Mouse (Mus musculus) neural tube, embryonic 11.5 days (tissue): ENCODE results near the gene Foxp1. TPM values are rescaled to one million over a fixed set of nuclear protein-coding genes. Genes with fewer than 3 reads are reported as not detected.

Experiments used
- ATAC-seq: fragments of 200-750 bp; cut with Nextera tagmentation; 2 replicates; pipeline ENCODE4 v1.8.0; 2017; ENCODE audit warnings: moderate number of reproducible peaks, mild to moderate bottlenecking, moderate TSS enrichment, moderate library complexity; ENCODE audit not compliant: insufficient read depth, low FRiP score, low TSS enrichment
- DNase-seq: peaks from one replicate; pipeline ENCODE4 v3.0.0-alpha.2; 2015; ENCODE audit warnings: low spot score
- H3K27ac ChIP-seq: fragments of 300-500 bp; sonication (generic); 2 replicates; pipeline ENCODE4 v1.5.1; 2014; ENCODE audit warnings: low read depth, mild to moderate bottlenecking, low read length
- H3K27me3 ChIP-seq: fragments of 300-500 bp; sonication (generic); 2 replicates; pipeline ENCODE4 v1.6.1; 2014; ENCODE audit warnings: mild to moderate bottlenecking, low read length, mixed read lengths; ENCODE audit not compliant: control insufficient read depth, insufficient read depth
- H3K36me3 ChIP-seq: fragments of 300-500 bp; sonication (generic); 2 replicates; pipeline ENCODE4 v1.6.1; 2014; ENCODE audit warnings: mild to moderate bottlenecking, low read length, moderate library complexity, mixed read lengths; ENCODE audit not compliant: control insufficient read depth, insufficient read depth
- H3K4me1 ChIP-seq: fragments of 300-500 bp; sonication (generic); 2 replicates; pipeline ENCODE4 v1.6.1; 2014; ENCODE audit warnings: low read length, mixed read lengths; ENCODE audit not compliant: control insufficient read depth, insufficient read depth
- H3K4me2 ChIP-seq: fragments of 300-500 bp; sonication (generic); 2 replicates; pipeline ENCODE4 v1.6.1; 2014; ENCODE audit warnings: low read depth, mild to moderate bottlenecking, moderate library complexity
- H3K4me3 ChIP-seq: fragments of 300-500 bp; sonication (generic); 2 replicates; pipeline ENCODE4 v1.5.1; 2014; ENCODE audit warnings: low read depth, low read length
- H3K9ac ChIP-seq: fragments of 300-500 bp; sonication (generic); 2 replicates; pipeline ENCODE4 v1.6.1; 2014; ENCODE audit warnings: mild to moderate bottlenecking, low read length
- H3K9me3 ChIP-seq: fragments of 300-500 bp; sonication (generic); 2 replicates; pipeline ENCODE4 v1.6.1; 2016; ENCODE audit warnings: low read length; ENCODE audit not compliant: control insufficient read depth
- WGBS: fragments of 180-500 bp; shearing (Covaris S2); extraction: QIAGEN DNeasy Blood & Tissue Kit; methylation state at CpG from one replicate; pipeline ENCODE4 v1.1.7; 2014; 5-methylcytosine and 5-hydroxymethylcytosine counted together
- polyA plus RNA-seq: library from polyadenylated mRNA; unstranded; fragments of >200 nt; fragmentation: Nextera tagmentation; extraction: Ambion mirVana; gene quantifications from 2 replicates; pipeline ENCODE4 v1.2.1, GENCODE M21; 2014

Gene Foxp1
- polyA plus RNA-seq, 1 experiment from 2014 or later, result 116 TPM

- Histone ChIP-seq H3K27me3 (no peaks in the 10 kb centered on the region), H3K9me3 (no peaks in the 10 kb centered on the region; the same call in 1 of the 2 replicates), H3K4me2 (no peak overlapping the region), H3K4me3 (no peak overlapping the region), H3K4me1 (peaks cover 9% of the 10 kb centered on the region; the same call in 1 of the 2 replicates), H3K36me3 (peaks cover 6% of the 10 kb centered on the region), H3K9ac (no peak overlapping the region), H3K27ac (no peak overlapping the region)
- no peak for ATAC-seq
- 70% methylated on average over 9 of the region's 9 CpGs for WGBS
- no peak for DNase-seq
These were observed 448.9 kb downstream of the Foxp1 start for GRCm38 (mm10) chr6:99073303-99074271.

- no peak overlapping the region for H3K4me2 ChIP-seq
- H3K9ac ChIP-seq, result no peak overlapping the region
- no peak overlapping the region for H3K27ac ChIP-seq
- H3K36me3 ChIP-seq, result peaks cover 6% of the 10 kb centered on the region
- H3K4me1 ChIP-seq, result peaks cover 9% of the 10 kb centered on the region
- no peak overlapping the region for H3K4me3 ChIP-seq
- ATAC-seq, result no peak
- no peaks in the 10 kb centered on the region; the same call in 1 of the 2 replicates for H3K9me3 ChIP-seq
- H3K27me3 ChIP-seq, result no peaks in the 10 kb centered on the region
- no peak for DNase-seq
- WGBS, result 79% methylated on average over 5 of the region's 5 CpGs
These were observed 451.8 kb downstream of the Foxp1 start for GRCm38 (mm10) chr6:99070710-99071109.

GRCm38 (mm10) chr6:99069726-99070125 lies 452.8 kb downstream of the Foxp1 start:
- no peak overlapping the region for H3K4me3 ChIP-seq
- 100% methylated on average over 1 of the region's 1 CpGs for WGBS
- H3K27ac ChIP-seq, result no peak overlapping the region
- no peak overlapping the region for H3K9ac ChIP-seq
- H3K9me3 ChIP-seq, result no peaks in the 10 kb centered on the region; the same call in 1 of the 2 replicates
- DNase-seq (no peak), ATAC-seq (no peak)
- peaks cover 11% of the 10 kb centered on the region for H3K4me1 ChIP-seq
- H3K36me3 ChIP-seq, result peaks cover under 1% of the 10 kb centered on the region
- H3K27me3 ChIP-seq, result no peaks in the 10 kb centered on the region
- H3K4me2 ChIP-seq, result no peak overlapping the region

GRCm38 (mm10) chr6:99065569-99066353 lies 456.8 kb downstream of the Foxp1 start:
- Histone ChIP-seq H3K27ac (no peak overlapping the region), H3K4me1 (peaks cover 3% of the 10 kb centered on the region), H3K4me3 (no peak overlapping the region), H3K4me2 (no peak overlapping the region), H3K27me3 (no peaks in the 10 kb centered on the region), H3K36me3 (no peaks in the 10 kb centered on the region), H3K9ac (no peak overlapping the region), H3K9me3 (no peaks in the 10 kb centered on the region)
- DNase-seq (no peak), ATAC-seq (no peak)
- WGBS, result 45% methylated on average over 9 of the region's 9 CpGs

GRCm38 (mm10) chr6:99063982-99064484 lies 458.5 kb downstream of the Foxp1 start:
- Histone ChIP-seq H3K4me3 (no peak overlapping the region), H3K36me3 (no peaks in the 10 kb centered on the region), H3K27ac (no peak overlapping the region), H3K27me3 (no peaks in the 10 kb centered on the region), H3K9me3 (no peaks in the 10 kb centered on the region), H3K4me1 (peaks cover 3% of the 10 kb centered on the region), H3K4me2 (no peak overlapping the region), H3K9ac (no peak overlapping the region)
- ATAC-seq (no peak), DNase-seq (no peak)
- 90% methylated on average over 10 of the region's 10 CpGs for WGBS

- H3K4me2 ChIP-seq, result no peak overlapping the region
- no peaks in the 10 kb centered on the region for H3K36me3 ChIP-seq
- no peak overlapping the region for H3K9ac ChIP-seq
- H3K4me1 ChIP-seq, result peaks cover 3% of the 10 kb centered on the region
- H3K9me3 ChIP-seq, result no peaks in the 10 kb centered on the region
- H3K27ac ChIP-seq, result no peak overlapping the region
- DNase-seq (no peak), ATAC-seq (no peak)
- H3K4me3 ChIP-seq, result no peak overlapping the region
- 85% methylated on average over 8 of the region's 8 CpGs for WGBS
- no peaks in the 10 kb centered on the region for H3K27me3 ChIP-seq
These were observed 459.6 kb downstream of the Foxp1 start for GRCm38 (mm10) chr6:99062931-99063330.

GRCm38 (mm10) chr6:99058688-99059087 lies 463.8 kb downstream of the Foxp1 start:
- H3K9me3 ChIP-seq, result no peaks in the 10 kb centered on the region

GRCm38 (mm10) chr6:99057113-99057553 lies 465.4 kb downstream of the Foxp1 start:
- no peak overlapping the region for H3K4me3 ChIP-seq
- ATAC-seq (no peak), DNase-seq (no peak)
- H3K27me3 ChIP-seq, result no peaks in the 10 kb centered on the region
- no peaks in the 10 kb centered on the region for H3K4me1 ChIP-seq
- no peak overlapping the region for H3K4me2 ChIP-seq
- H3K36me3 ChIP-seq, result no peaks in the 10 kb centered on the region
- H3K9me3 ChIP-seq, result no peaks in the 10 kb centered on the region
- H3K27ac ChIP-seq, result no peak overlapping the region
- no peak overlapping the region for H3K9ac ChIP-seq
- 93% methylated on average over 4 of the region's 4 CpGs for WGBS

More at GRCm38 (mm10) chr6:99058688-99059087, 463.8 kb downstream of the Foxp1 start:
- Histone ChIP-seq H3K4me3 (no peak overlapping the region), H3K27ac (no peak overlapping the region), H3K36me3 (no peaks in the 10 kb centered on the region), H3K27me3 (no peaks in the 10 kb centered on the region), H3K4me2 (no peak overlapping the region), H3K9ac (no peak overlapping the region), H3K4me1 (no peaks in the 10 kb centered on the region)
- WGBS, result 78% methylated on average over 3 of the region's 3 CpGs
- DNase-seq (no peak), ATAC-seq (no peak)
